Mouse (Mus musculus): ENCODE measurements around the gene Gm44596.

Gene Gm44596

DNA sequence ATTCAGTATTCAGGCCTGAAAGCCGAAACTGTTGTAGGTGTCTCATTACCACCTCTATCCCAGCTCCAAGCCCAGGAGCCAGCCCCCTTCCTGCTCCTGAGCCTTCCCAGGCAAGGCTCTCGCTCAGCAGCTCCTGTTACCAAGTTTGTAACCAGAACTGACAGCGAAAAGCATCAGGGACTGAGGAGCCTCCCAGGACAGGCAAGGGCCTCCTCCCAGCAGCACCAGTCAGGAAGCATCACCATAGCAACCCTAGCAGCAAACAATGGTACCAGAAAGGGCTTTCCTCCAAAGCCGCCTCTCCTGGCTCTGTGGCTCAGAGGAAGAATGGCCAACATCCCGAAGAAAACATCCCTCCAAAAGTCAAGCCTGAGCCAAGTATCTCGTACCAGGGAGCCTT is at the start of gene Gm44596, which contains the start of gene Tex52:
Gene Gm44596 (plus strand): TSS at position 312 of the 400 bp plus-strand sequence.
Gene Tex52 (plus strand): TSS at position 265 of the 400 bp plus-strand sequence.
- no peak for TF ChIP-seq GATA4 (IDR thresholded peaks at IDR 0.05; ENCODE audit: insufficient replicate concordance, low read length)

DNA sequence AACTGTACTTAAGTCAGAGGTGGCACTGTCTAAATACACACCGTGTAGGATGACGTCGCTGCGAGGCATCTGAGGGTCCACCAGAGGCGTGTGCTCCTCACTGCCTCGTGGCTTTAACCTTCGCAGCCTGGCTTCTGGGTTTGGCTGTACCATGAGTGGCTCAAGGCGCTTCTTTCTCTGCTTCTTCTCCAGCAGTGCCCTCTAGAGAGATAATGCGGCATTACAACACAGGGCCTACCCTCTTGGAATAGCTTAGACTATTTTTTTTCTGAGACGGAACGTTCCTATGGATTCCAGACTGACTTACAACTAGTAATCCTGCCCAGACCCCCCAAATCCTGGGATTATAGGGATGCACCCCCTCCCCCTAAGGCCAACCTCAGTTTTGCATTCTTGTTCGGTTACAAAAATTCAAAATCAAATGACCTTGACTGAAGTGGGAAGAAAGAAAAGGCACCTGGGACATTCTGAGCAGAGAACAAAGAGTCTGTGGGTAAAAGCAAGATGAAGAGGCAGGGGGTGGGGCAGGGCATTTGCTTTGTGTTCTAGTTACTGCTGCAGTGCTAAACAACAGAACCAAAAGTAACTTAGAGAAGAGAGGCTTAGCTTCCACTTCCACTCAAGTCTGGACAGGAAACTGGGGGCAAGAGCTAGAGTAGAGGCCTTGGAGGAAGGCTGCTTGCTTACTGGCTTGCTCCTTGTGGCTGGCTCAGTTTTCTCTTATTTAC is 40.7 kb upstream of the Gm44596 start:
- no peak for TF ChIP-seq GATA4 (IDR thresholded peaks at IDR 0.05; ENCODE audit: insufficient replicate concordance, low read length)

DNA sequence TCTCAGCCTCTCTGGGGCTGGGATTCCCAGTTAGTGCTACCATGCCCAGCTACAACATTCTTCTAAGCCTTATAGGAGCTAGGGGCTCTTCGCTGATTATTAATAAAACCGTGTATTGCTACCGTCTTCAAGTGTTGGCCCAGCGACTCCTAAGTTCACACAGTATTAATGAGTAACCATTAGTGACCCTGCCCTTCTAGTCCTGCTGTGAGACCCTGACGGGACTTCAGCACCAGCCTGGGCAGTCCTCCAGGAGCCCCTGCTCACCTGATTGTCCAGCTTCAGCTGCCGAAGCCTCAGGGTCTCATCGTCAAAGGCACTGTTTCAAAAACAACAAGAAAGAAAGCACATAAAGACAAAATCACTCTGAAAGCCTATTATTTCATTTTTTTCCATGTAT is 37.8 kb upstream of the Gm44596 start:
- TF ChIP-seq GATA4 (IDR thresholded peaks at IDR 0.05; ENCODE audit: insufficient replicate concordance, low read length), result no peak

DNA sequence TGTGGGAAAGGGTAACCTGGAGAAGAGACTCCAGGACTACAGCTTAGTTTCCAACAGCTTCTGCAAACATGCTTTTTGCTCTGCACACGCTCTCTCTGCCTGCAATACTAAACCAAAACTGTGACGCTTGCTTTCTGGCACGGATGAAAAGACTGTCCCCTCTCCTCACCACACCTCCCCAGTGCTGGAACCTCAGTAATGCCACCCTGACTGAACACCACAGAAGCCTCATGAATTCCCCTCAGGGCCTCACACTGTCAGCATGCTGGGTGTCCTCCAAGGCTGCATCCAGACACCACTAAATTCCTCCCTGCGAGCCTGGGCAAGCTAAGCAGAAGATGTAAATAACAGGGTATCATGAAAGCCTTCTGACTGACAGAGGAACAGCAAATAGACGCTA is 36.4 kb upstream of the Gm44596 start:
- TF ChIP-seq GATA4 (IDR thresholded peaks at IDR 0.05; ENCODE audit: insufficient replicate concordance, low read length), result no peak

DNA sequence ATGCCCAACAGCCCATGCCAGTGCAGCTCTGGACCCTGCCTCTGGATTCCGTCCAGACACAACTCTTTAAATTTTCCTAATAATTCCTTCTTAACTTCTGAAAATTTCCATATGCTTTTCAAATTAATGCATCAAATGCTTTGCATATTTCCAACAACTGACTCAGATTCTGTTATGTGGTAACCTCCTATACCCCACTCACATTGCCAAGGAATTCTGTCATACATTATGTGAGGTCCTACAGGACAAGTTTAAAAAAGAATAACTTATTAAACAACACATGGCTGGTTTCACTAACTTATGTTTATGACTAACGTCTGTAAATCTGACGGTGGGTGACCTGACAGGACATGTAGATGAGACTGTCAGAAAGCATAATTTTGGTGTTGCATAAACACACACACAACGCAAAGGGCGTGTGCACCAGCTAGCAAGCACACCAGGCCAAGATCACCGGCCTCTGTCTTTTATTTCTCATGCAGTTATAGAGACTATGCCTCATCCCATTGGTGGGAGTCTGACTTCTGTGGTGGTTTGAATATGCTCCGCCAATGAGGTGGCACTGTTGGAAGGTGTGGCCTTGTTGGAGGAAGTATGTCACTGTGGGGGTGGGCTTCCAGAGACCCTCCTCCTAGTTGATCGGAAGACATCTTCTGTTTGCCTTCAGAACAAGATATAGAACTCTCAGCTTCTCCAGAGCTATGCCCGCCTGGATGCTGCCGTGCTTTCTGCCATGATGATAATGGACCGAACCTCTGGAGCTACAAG is 33.2 kb upstream of the Gm44596 start:
- no peak for TF ChIP-seq GATA4 (IDR thresholded peaks at IDR 0.05; ENCODE audit: insufficient replicate concordance, low read length)

DNA sequence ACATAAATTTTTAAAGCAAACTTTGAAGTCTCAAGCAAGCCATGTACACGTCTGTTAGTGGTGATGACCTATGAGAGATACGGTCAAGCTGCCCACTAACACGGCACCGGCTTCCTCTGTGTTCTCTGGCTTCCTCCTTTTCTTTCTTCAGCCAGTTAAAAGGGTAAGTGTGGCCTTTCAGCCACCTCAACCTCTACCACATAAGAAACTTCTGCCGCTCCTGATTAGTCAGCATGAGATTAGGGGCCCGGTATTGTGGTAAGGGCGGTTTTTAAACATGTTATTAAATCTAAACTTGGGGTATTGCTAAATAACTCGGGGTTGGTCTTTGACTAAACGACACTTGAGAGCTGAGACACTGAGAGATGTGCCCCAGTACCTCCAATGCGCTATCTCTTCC is 29.7 kb upstream of the Gm44596 start:
- no peak for TF ChIP-seq GATA4 (IDR thresholded peaks at IDR 0.05; ENCODE audit: insufficient replicate concordance, low read length)

DNA sequence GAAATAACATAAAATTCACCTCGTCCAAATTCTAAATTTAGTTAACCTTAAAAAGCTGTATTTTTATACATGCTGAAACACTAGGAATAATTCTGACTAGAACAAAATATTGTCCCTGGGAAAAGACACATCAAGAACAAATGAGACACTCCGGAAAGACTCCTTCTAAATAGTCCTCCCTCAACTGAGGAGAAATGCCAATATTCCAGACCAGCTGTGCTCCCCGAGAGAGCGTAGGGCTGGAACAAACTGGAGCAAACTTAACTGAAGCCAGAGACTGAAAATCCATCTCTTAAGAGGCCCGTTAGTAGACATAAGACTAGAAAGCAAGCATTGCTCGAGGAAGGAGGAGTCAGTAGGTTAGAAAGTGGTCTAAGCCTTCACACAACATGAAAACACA is 28.5 kb upstream of the Gm44596 start:
- TF ChIP-seq GATA4 (IDR thresholded peaks at IDR 0.05; ENCODE audit: insufficient replicate concordance, low read length), result no peak

DNA sequence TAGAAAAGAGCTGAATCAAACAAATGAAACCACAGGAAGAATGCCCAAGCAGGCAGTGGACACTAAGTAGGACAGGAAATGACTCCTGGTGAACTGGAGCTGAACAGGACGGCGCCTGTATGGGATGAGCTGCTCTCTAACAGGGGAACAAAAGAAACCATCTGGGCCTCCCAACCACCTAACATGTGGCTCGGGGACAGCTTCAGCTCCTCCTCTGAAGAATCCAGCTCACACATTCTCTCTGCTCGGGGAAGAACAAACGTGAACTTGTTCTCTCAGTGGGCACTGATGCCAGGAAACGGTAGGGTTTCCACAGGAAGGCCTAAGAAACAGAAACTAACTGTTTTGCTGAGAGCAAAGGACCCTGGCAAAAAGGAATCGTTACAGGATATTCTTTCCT is 25.6 kb upstream of the Gm44596 start:
- no peak for TF ChIP-seq GATA4 (IDR thresholded peaks at IDR 0.05; ENCODE audit: insufficient replicate concordance, low read length)

DNA sequence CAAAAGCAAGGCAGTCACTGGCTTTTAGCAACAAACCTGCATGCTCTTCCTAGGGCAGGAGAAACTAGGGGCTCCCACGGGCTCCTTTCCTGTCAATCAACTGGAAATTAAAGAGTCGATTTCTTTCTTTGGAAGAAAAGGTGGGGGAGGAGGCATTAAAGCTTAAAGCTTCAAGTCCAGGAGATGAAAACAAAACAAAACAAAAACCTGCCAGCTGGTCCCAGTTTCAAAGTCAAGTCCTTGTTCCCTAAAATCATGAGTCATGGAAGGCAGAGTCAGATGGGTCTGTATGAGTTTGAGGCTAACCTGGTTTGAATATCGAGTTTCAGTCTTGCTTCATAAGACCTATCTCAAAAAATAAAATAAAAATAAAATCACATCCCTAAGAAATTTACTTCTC is 21.2 kb upstream of the Gm44596 start:
- TF ChIP-seq GATA4 (IDR thresholded peaks at IDR 0.05; ENCODE audit: insufficient replicate concordance, low read length), result no peak

DNA sequence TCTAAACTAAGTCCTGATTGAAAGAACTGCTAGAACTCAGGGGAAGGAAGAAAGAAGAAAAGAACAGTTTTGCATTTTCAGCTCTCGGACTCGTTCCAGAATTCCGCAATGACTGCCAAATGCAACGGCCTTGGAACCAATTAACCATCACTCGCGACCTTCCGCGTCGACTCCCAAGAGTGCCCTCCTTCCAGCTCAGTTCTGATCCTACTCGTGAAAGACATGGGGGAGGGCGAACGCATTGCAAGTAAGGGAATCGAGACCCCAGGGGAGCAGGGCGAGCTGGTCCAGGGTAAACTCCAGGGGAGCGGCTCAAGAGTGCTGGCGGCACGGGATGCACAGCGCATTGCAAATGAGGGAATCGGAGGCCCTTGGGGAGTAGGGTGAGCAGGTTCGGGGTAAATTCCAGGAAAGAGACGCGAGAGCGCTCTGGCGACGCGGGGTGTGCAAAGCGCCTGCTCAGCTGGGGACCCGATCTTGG is 20.1 kb upstream of the Gm44596 start:
- no peak for TF ChIP-seq GATA4 (IDR thresholded peaks at IDR 0.05; ENCODE audit: insufficient replicate concordance, low read length)

DNA sequence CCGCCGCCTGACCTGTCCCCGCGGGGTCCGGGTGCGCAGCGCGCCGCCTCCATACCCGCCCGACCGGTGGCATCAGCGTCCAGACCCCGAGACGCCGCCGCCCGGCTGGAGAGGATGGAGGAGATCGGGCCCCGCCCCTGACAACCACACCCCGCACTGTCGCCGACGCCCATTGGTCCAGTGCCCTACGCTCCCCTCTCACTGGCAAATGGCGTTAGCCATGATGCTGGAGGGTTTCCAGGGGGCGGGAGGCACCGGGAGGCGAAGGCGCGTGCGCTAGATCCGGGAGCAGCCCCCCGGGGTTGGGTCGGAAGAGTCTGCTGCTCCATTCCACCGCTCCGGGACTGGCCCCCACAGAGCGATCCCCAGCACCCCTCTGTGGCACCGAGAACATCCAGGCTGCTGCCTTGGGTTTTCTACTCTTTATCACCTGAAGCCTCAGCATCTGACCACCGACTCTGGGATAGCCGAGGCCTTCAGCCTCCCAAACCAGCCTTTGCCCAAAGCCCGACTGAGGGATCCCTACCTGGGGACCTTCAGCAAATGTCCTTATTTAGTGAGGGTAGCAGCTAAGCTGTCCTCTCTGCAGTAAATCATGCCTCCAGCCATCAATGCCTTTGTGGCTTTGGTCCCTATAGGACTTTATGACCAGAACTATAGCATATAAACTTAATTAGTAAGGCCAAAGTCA is 19.4 kb upstream of the Gm44596 start, which contains the start of gene Tulp3:
Gene Tulp3 (minus strand): TSS at position 126 of the 691 bp plus-strand sequence.
- TF ChIP-seq GATA4 (IDR thresholded peaks at IDR 0.05; ENCODE audit: insufficient replicate concordance, low read length), result no peak

DNA sequence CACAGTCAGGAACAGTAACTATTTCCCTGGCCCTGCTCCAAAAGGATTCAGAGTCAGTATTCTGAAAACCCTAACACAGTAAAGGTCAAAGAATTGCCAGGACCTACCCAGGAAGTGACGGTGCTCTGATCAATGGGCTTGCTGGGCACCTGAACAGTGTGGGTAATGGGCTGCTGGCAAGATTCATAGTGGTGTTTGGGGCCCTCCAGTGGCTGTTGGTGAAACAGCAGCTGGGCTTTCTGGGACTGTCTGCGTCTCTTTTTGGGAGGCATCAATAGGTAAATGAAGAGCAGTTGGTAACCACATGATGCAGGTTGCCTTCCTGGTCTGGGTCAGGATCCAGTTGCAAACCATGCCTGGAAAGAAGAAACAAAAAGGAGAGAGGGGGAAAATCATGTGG is 16.3 kb upstream of the Gm44596 start:
- no peak for TF ChIP-seq GATA4 (IDR thresholded peaks at IDR 0.05; ENCODE audit: insufficient replicate concordance, low read length)

DNA sequence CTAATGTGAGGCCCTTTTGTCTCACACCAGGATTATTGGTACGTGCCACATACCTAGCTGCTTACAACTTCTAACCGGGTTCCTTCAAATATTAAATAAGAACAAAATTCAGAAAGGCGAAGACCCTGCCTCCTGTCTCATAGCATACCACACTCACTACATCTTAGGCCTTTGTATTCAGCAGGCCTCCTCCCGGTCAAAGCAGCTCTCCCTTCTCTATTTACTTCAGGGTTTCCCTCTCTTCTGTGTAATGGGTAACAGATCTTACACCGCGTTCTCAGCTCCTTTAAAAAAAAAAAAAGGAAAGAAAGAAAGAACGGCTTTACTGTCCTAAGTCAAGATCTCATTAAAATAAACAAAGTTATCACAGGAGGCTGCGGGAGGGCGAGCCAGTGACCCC is 13.4 kb upstream of the Gm44596 start:
- TF ChIP-seq GATA4 (IDR thresholded peaks at IDR 0.05; ENCODE audit: insufficient replicate concordance, low read length), result no peak

DNA sequence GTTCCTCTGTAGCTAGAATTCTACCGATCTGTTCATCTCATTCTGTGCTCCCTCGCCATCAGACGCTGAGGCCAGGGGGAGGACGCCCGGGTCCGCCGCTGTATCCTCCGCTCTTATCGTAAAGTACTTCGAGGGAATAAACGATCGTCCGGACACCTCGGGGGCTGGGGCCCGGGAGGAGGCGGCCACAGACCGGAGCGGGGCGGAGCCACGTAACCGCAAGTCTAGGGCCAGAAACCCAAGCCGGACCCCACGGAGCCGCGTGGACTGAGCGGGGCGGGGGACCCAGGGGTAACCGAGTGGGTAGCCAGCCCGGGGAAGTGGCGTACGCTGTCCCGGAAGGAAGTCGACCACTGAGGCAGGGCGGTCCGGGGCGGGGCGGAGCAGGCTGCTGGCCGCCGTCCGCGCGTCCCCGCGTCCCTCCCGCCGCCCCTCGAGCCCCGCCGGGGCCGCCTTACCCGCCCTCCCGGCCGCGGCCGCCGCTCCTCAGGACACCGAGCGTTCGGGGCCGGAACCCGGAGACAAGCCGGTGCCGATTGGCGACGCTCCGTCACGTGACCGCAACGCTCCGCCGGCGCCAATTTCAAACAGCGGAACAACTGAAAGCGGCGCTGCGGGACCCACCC is 12.8 kb upstream of the Gm44596 start, which contains the start of the genes Rhno1 and Foxm1:
Gene Rhno1 (minus strand): TSS at position 531 of the 626 bp plus-strand sequence.
Gene Foxm1 (plus strand): TSS at position 587 of the 626 bp plus-strand sequence.
- TF ChIP-seq GATA4 (IDR thresholded peaks at IDR 0.05; ENCODE audit: insufficient replicate concordance, low read length), result peak; percentile 24; the same call in 1 of the 2 replicates
